Mouse (Mus musculus) liver, embryonic 16.5 days (tissue): ENCODE measurements around the gene Nkd1. TPM values are rescaled to one million over a fixed set of nuclear protein-coding genes. Genes with fewer than 3 reads are reported as not detected.

Experiments
- ATAC-seq: fragments of 200-750 bp; cut with Nextera tagmentation; 2 replicates; pipeline ENCODE4 v1.8.0; 2017; ENCODE audit warnings: low read depth, mild to moderate bottlenecking, moderate number of reproducible peaks, moderate library complexity
- H3K27ac ChIP-seq: fragments of 300-500 bp; sonication (generic); 2 replicates; pipeline ENCODE4 v1.5.1; 2014; ENCODE audit warnings: mild to moderate bottlenecking, low read length
- H3K27me3 ChIP-seq: fragments of 300-500 bp; sonication (generic); 2 replicates; pipeline ENCODE4 v1.6.1; 2014; ENCODE audit warnings: low read depth, low read length, mixed read lengths; ENCODE audit not compliant: control insufficient read depth, insufficient read depth
- H3K36me3 ChIP-seq: fragments of 300-500 bp; sonication (generic); 2 replicates; pipeline ENCODE4 v1.6.1; 2014; ENCODE audit warnings: mild to moderate bottlenecking; ENCODE audit not compliant: control insufficient read depth, insufficient read depth
- H3K4me1 ChIP-seq: fragments of 300-500 bp; sonication (generic); 2 replicates; pipeline ENCODE4 v1.6.1; 2014; ENCODE audit warnings: low read depth, low read length, mixed read lengths; ENCODE audit not compliant: control insufficient read depth
- H3K4me2 ChIP-seq: fragments of 300-500 bp; sonication (generic); 2 replicates; pipeline ENCODE4 v1.6.1; 2014; ENCODE audit warnings: low read depth, low read length, mixed read lengths
- H3K4me3 ChIP-seq: fragments of 300-500 bp; sonication (generic); 2 replicates; pipeline ENCODE4 v1.5.1; 2014; ENCODE audit warnings: low read depth, mild to moderate bottlenecking, low read length
- H3K9ac ChIP-seq: fragments of 300-500 bp; sonication (generic); 2 replicates; pipeline ENCODE4 v1.6.1; 2014; ENCODE audit warnings: low read depth, low read length
- H3K9me3 ChIP-seq: fragments of 300-500 bp; sonication (generic); replicated peaks from 2 replicates; pipeline ENCODE4 v1.6.1; 2016; ENCODE audit warnings: low read length; ENCODE audit not compliant: control insufficient read depth
- WGBS: fragments of 180-500 bp; shearing (Covaris S2); extraction: QIAGEN DNeasy Blood & Tissue Kit; methylation state at CpG from one replicate; pipeline ENCODE4 v1.1.7; 2014; ENCODE audit not compliant: insufficient replicate concordance; 5-methylcytosine and 5-hydroxymethylcytosine counted together
- polyA plus RNA-seq: library from polyadenylated mRNA; unstranded; fragments of >200 nt; fragmentation: Nextera tagmentation; extraction: Ambion mirVana; gene quantifications from 2 replicates; pipeline ENCODE4 v1.2.1, GENCODE M21; 2015

Gene Nkd1
- polyA plus RNA-seq, 1 experiment from 2014 or later = 1.9 TPM

GRCm38 (mm10) chr8:88546032-88546732 is 25.0 kb downstream of the Nkd1 start:
- Histone ChIP-seq H3K9ac (no peak overlapping the region), H3K4me2 (no peak overlapping the region), H3K27ac (no peak overlapping the region), H3K9me3 (no peaks in the 10 kb centered on the region), H3K4me1 (no peaks in the 10 kb centered on the region), H3K4me3 (no peak overlapping the region), H3K27me3 (no peaks in the 10 kb centered on the region), H3K36me3 (no peaks in the 10 kb centered on the region)
- WGBS = 79% methylated on average over 18 of the region's 18 CpGs
- ATAC-seq = no peak

GRCm38 (mm10) chr8:88555669-88556068 is 34.5 kb downstream of the Nkd1 start:
- H3K4me3 ChIP-seq = no peak overlapping the region
- H3K9me3 ChIP-seq = no peaks in the 10 kb centered on the region
- 0 out of 2 replicates have a peak, but pooled peaks have one; percentile 19 for ATAC-seq
- 57% methylated on average over 4 of the region's 4 CpGs for WGBS
- H3K36me3 ChIP-seq = no peaks in the 10 kb centered on the region
- no peaks in the 10 kb centered on the region for H3K27me3 ChIP-seq
- no peak overlapping the region for H3K9ac ChIP-seq
- no peak overlapping the region for H3K27ac ChIP-seq
- H3K4me1 ChIP-seq = no peaks in the 10 kb centered on the region
- no peak overlapping the region for H3K4me2 ChIP-seq

GRCm38 (mm10) chr8:88559985-88560473 is 38.9 kb downstream of the Nkd1 start:
- no peak for ATAC-seq
- Histone ChIP-seq H3K36me3 (no peaks in the 10 kb centered on the region), H3K4me2 (no peak overlapping the region), H3K9me3 (no peaks in the 10 kb centered on the region), H3K27ac (no peak overlapping the region), H3K4me3 (no peak overlapping the region), H3K4me1 (no peaks in the 10 kb centered on the region), H3K9ac (no peak overlapping the region), H3K27me3 (no peaks in the 10 kb centered on the region)
- 56% methylated on average over 6 of the region's 6 CpGs for WGBS

- ATAC-seq = no peak
- H3K27me3 ChIP-seq = no peaks in the 10 kb centered on the region
- no peak overlapping the region for H3K4me3 ChIP-seq
- 51% methylated on average over 3 of the region's 3 CpGs for WGBS
- no peak overlapping the region for H3K4me2 ChIP-seq
- H3K9me3 ChIP-seq = no peaks in the 10 kb centered on the region
- no peak overlapping the region for H3K9ac ChIP-seq
- no peak overlapping the region; the same call in 1 of the 2 replicates for H3K27ac ChIP-seq
- no peaks in the 10 kb centered on the region for H3K36me3 ChIP-seq
- no peaks in the 10 kb centered on the region for H3K4me1 ChIP-seq
These were observed 40.2 kb downstream of the Nkd1 start for GRCm38 (mm10) chr8:88561402-88561801.

GRCm38 (mm10) chr8:88564256-88564903 is 43.2 kb downstream of the Nkd1 start:
- no peak overlapping the region for H3K4me3 ChIP-seq
- no peaks in the 10 kb centered on the region for H3K36me3 ChIP-seq
- no peaks in the 10 kb centered on the region for H3K9me3 ChIP-seq
- no peak overlapping the region for H3K4me2 ChIP-seq
- 27% methylated on average over 11 of the region's 11 CpGs for WGBS
- ATAC-seq = no peak
- no peak overlapping the region for H3K9ac ChIP-seq
- no peaks in the 10 kb centered on the region for H3K4me1 ChIP-seq
- H3K27ac ChIP-seq = no peak overlapping the region
- H3K27me3 ChIP-seq = no peaks in the 10 kb centered on the region

- Histone ChIP-seq H3K4me2 (no peak overlapping the region), H3K4me3 (no peak overlapping the region), H3K9ac (no peak overlapping the region), H3K4me1 (no peaks in the 10 kb centered on the region; the same call in 1 of the 2 replicates), H3K9me3 (no peaks in the 10 kb centered on the region), H3K27me3 (no peaks in the 10 kb centered on the region), H3K36me3 (no peaks in the 10 kb centered on the region), H3K27ac (no peak overlapping the region)
- 73% methylated on average over 4 of the region's 4 CpGs for WGBS
- no peak for ATAC-seq
These were observed 45.0 kb downstream of the Nkd1 start for GRCm38 (mm10) chr8:88566119-88566518.

GRCm38 (mm10) chr8:88567314-88568121 is 46.4 kb downstream of the Nkd1 start:
- Histone ChIP-seq H3K27me3 (no peaks in the 10 kb centered on the region), H3K4me2 (no peak overlapping the region), H3K4me3 (no peak overlapping the region), H3K9ac (no peak overlapping the region), H3K9me3 (no peaks in the 10 kb centered on the region), H3K27ac (no peak overlapping the region), H3K4me1 (peaks cover 3% of the 10 kb centered on the region), H3K36me3 (no peaks in the 10 kb centered on the region)
- 35% methylated on average over 13 of the region's 13 CpGs for WGBS
- ATAC-seq = no peak

- Histone ChIP-seq H3K36me3 (no peaks in the 10 kb centered on the region), H3K9ac (no peak overlapping the region), H3K27ac (no peak overlapping the region), H3K4me2 (no peak overlapping the region), H3K4me1 (peaks cover 3% of the 10 kb centered on the region), H3K9me3 (no peaks in the 10 kb centered on the region), H3K27me3 (no peaks in the 10 kb centered on the region), H3K4me3 (no peak overlapping the region)
- 67% methylated on average over 3 of the region's 3 CpGs for WGBS
- ATAC-seq = no peak
These were observed 47.1 kb downstream of the Nkd1 start for GRCm38 (mm10) chr8:88568211-88568610.
